Mouse (Mus musculus) midbrain, embryonic 12.5 days (tissue): Measurements from ENCODE around the gene Dock3. TPM values are rescaled to one million over a fixed set of nuclear protein-coding genes. Genes with fewer than 3 reads are reported as not detected.
A peak's percentile ranks its signal among the peaks of the same experiment; 100 is the strongest.

Source experiments
- ATAC-seq: fragments of 200-750 bp; cut with Nextera tagmentation; 2 replicates; pipeline ENCODE4 v1.8.0; 2017; ENCODE audit warnings: low read depth, moderate TSS enrichment, moderate library complexity; ENCODE audit not compliant: low FRiP score
- H3K27ac ChIP-seq: fragments of 300-500 bp; sonication (generic); replicated peaks from 2 replicates; pipeline ENCODE4 v1.5.1; 2016; ENCODE audit warnings: mild to moderate bottlenecking
- H3K27me3 ChIP-seq: fragments of 300-500 bp; sonication (generic); 2 replicates; pipeline ENCODE4 v1.6.1; 2016; ENCODE audit warnings: mild to moderate bottlenecking
- H3K36me3 ChIP-seq: fragments of 300-500 bp; sonication (generic); 2 replicates; pipeline ENCODE4 v1.6.1; 2016
- H3K4me1 ChIP-seq: fragments of 300-500 bp; sonication (generic); 2 replicates; pipeline ENCODE4 v1.6.1; 2016
- H3K4me2 ChIP-seq: fragments of 300-500 bp; sonication (generic); replicated peaks from 2 replicates; pipeline ENCODE4 v1.6.1; 2016; ENCODE audit warnings: mild to moderate bottlenecking, moderate library complexity
- H3K4me3 ChIP-seq: fragments of 300-500 bp; sonication (generic); 2 replicates; pipeline ENCODE4 v1.5.1; 2016; ENCODE audit warnings: mild to moderate bottlenecking
- H3K9ac ChIP-seq: fragments of 300-500 bp; sonication (generic); replicated peaks from 2 replicates; pipeline ENCODE4 v1.6.1; 2016; ENCODE audit warnings: mild to moderate bottlenecking, moderate library complexity
- H3K9me3 ChIP-seq: fragments of 300-500 bp; sonication (generic); 2 replicates; pipeline ENCODE4 v1.6.1; 2016; ENCODE audit warnings: mild to moderate bottlenecking
- WGBS: fragments of 180-500 bp; shearing (Covaris S2); methylation state at CpG from one replicate; pipeline ENCODE4 v1.1.7; 2016; 5-methylcytosine and 5-hydroxymethylcytosine counted together
- polyA plus RNA-seq: library from polyadenylated mRNA; unstranded; fragments of >200 nt; fragmentation: Nextera tagmentation; extraction: Ambion mirVana; gene quantifications from 2 replicates; pipeline ENCODE4 v1.2.1, GENCODE M21; 2016

The Dock3 gene
- 14.5 and 15.3 TPM in 2 replicates for polyA plus RNA-seq

GRCm38 (mm10) chr9:107231539-107232139 is at the start of gene Dock3:
Gene Dock3, minus strand, starts transcription at chr9:107231909.
- Histone ChIP-seq H3K4me1 (0 out of 2 replicates have a peak, but pooled peaks cover 2% of the 10 kb centered on the region), H3K27ac (peak within 1 kb of the TSS; percentile 93), H3K4me3 (peak within 1 kb of the TSS; percentile 93), H3K4me2 (peak within 1 kb of the TSS; percentile 92), H3K9me3 (no peaks in the 10 kb centered on the region), H3K36me3 (no peaks in the 10 kb centered on the region), H3K27me3 (peaks cover 43% of the 10 kb centered on the region), H3K9ac (peak within 1 kb of the TSS; percentile 90)
- peak; percentile 91 for ATAC-seq
- WGBS, result under 1% methylated on average over 80 of the region's 87 CpGs

GRCm38 (mm10) chr9:107280322-107281027 is 48.8 kb upstream of the Dock3 start:
- H3K27me3 ChIP-seq, result peaks cover 4% of the 10 kb centered on the region; the same call in 1 of the 2 replicates
- no peak overlapping the region; the same call in 1 of the 2 replicates for H3K9ac ChIP-seq
- no peak overlapping the region for H3K4me3 ChIP-seq
- peaks cover 21% of the 10 kb centered on the region for H3K4me1 ChIP-seq
- peak overlapping the region; percentile 28; the same call in 1 of the 2 replicates for H3K4me2 ChIP-seq
- H3K9me3 ChIP-seq, result no peaks in the 10 kb centered on the region
- no peak for ATAC-seq
- no peaks in the 10 kb centered on the region for H3K36me3 ChIP-seq
- H3K27ac ChIP-seq, result no peak overlapping the region
- WGBS, result 37% methylated on average over 13 of the region's 13 CpGs

GRCm38 (mm10) chr9:107279378-107280321 is 47.9 kb upstream of the Dock3 start:
- Histone ChIP-seq H3K27ac (no peak overlapping the region), H3K9ac (no peak overlapping the region; the same call in 1 of the 2 replicates), H3K9me3 (no peaks in the 10 kb centered on the region), H3K4me3 (no peak overlapping the region), H3K4me2 (peak overlapping the region; percentile 28), H3K4me1 (peaks cover 21% of the 10 kb centered on the region), H3K36me3 (no peaks in the 10 kb centered on the region), H3K27me3 (peaks cover 4% of the 10 kb centered on the region; the same call in 1 of the 2 replicates)
- ATAC-seq, result no peak
- WGBS, result 25% methylated on average over 16 of the region's 16 CpGs

GRCm38 (mm10) chr9:107278527-107279377 is 47.0 kb upstream of the Dock3 start:
- 65% methylated on average over 8 of the region's 8 CpGs for WGBS
- no peak for ATAC-seq
- no peak overlapping the region for H3K27ac ChIP-seq
- H3K4me1 ChIP-seq, result peaks cover 21% of the 10 kb centered on the region
- no peaks in the 10 kb centered on the region for H3K36me3 ChIP-seq
- H3K27me3 ChIP-seq, result peaks cover 4% of the 10 kb centered on the region; the same call in 1 of the 2 replicates
- H3K4me3 ChIP-seq, result no peak overlapping the region
- no peak overlapping the region for H3K4me2 ChIP-seq
- H3K9me3 ChIP-seq, result no peaks in the 10 kb centered on the region
- no peak overlapping the region for H3K9ac ChIP-seq

GRCm38 (mm10) chr9:107278126-107278525 is 46.4 kb upstream of the Dock3 start:
- ATAC-seq, result no peak
- WGBS, result 46% methylated on average over 4 of the region's 4 CpGs
- H3K4me2 ChIP-seq, result no peak overlapping the region

GRCm38 (mm10) chr9:107277603-107278002 is 45.9 kb upstream of the Dock3 start:
- 86% methylated on average over 7 of the region's 7 CpGs for WGBS
- Histone ChIP-seq H3K36me3 (no peaks in the 10 kb centered on the region), H3K4me2 (no peak overlapping the region), H3K4me1 (peaks cover 21% of the 10 kb centered on the region), H3K9ac (no peak overlapping the region), H3K9me3 (no peaks in the 10 kb centered on the region), H3K27me3 (peaks cover 4% of the 10 kb centered on the region; the same call in 1 of the 2 replicates), H3K27ac (no peak overlapping the region), H3K4me3 (no peak overlapping the region)
- ATAC-seq, result no peak

More at GRCm38 (mm10) chr9:107278126-107278525, 46.4 kb upstream of the Dock3 start:
- Histone ChIP-seq H3K4me3 (no peak overlapping the region), H3K9ac (no peak overlapping the region), H3K4me1 (peaks cover 21% of the 10 kb centered on the region), H3K27me3 (peaks cover 4% of the 10 kb centered on the region; the same call in 1 of the 2 replicates), H3K27ac (no peak overlapping the region), H3K36me3 (no peaks in the 10 kb centered on the region), H3K9me3 (no peaks in the 10 kb centered on the region)

GRCm38 (mm10) chr9:107275710-107276109 is 44.0 kb upstream of the Dock3 start:
- Histone ChIP-seq H3K36me3 (no peaks in the 10 kb centered on the region), H3K27me3 (peaks cover 4% of the 10 kb centered on the region; the same call in 1 of the 2 replicates), H3K9ac (no peak overlapping the region), H3K9me3 (no peaks in the 10 kb centered on the region), H3K4me3 (no peak overlapping the region), H3K27ac (no peak overlapping the region), H3K4me1 (peaks cover 21% of the 10 kb centered on the region), H3K4me2 (no peak overlapping the region)
- WGBS, result 87% methylated on average over 5 of the region's 5 CpGs
- ATAC-seq, result no peak

GRCm38 (mm10) chr9:107274751-107275150 is 43.0 kb upstream of the Dock3 start:
- Histone ChIP-seq H3K27me3 (0 out of 2 replicates have a peak, but pooled peaks cover under 1% of the 10 kb centered on the region), H3K4me3 (no peak overlapping the region), H3K9ac (no peak overlapping the region), H3K9me3 (no peaks in the 10 kb centered on the region), H3K4me2 (no peak overlapping the region), H3K4me1 (peaks cover 13% of the 10 kb centered on the region), H3K27ac (no peak overlapping the region), H3K36me3 (no peaks in the 10 kb centered on the region)
- 87% methylated on average over 6 of the region's 6 CpGs for WGBS
- ATAC-seq, result no peak

- 80% methylated on average over 10 of the region's 10 CpGs for WGBS
- Histone ChIP-seq H3K27ac (no peak overlapping the region), H3K27me3 (no peaks in the 10 kb centered on the region), H3K9me3 (no peaks in the 10 kb centered on the region), H3K4me3 (no peak overlapping the region), H3K4me2 (no peak overlapping the region), H3K36me3 (no peaks in the 10 kb centered on the region), H3K9ac (no peak overlapping the region), H3K4me1 (no peaks in the 10 kb centered on the region)
- ATAC-seq, result no peak
These were observed 41.5 kb upstream of the Dock3 start for GRCm38 (mm10) chr9:107273184-107273583.

GRCm38 (mm10) chr9:107272284-107272683 is 40.6 kb upstream of the Dock3 start:
- H3K27me3 ChIP-seq, result no peaks in the 10 kb centered on the region
- 87% methylated on average over 4 of the region's 4 CpGs for WGBS
- ATAC-seq, result no peak

More at GRCm38 (mm10) chr9:107272284-107272683, 40.6 kb upstream of the Dock3 start:
- Histone ChIP-seq H3K9me3 (no peaks in the 10 kb centered on the region), H3K4me3 (no peak overlapping the region), H3K27ac (no peak overlapping the region), H3K4me2 (no peak overlapping the region), H3K36me3 (no peaks in the 10 kb centered on the region), H3K4me1 (no peaks in the 10 kb centered on the region), H3K9ac (no peak overlapping the region)
